Mouse (Mus musculus): Measurements from ENCODE around the gene Prss32.
A peak's percentile ranks its signal among the peaks of the same experiment; 100 is the strongest.

Prss32 gene

GRCm38 (mm10) chr17:23843812-23844273, at the start of gene Prss32, which contains the start of gene Prss41:
Gene Prss32 (plus strand): TSS chr17:23843855.
Gene Prss41 (minus strand): TSS chr17:23844172.
- DNase-seq (ENCODE audit: low spot score in 2 of 2), result peak; percentile 57 to 72

GRCm38 (mm10) chr17:23795323-23795722, 48.3 kb upstream of the Prss32 start:
- DNase-seq (ENCODE audit: low spot score in 2 of 2), result no peak

- peak in 1 of 2 experiments; percentile 48 for DNase-seq (ENCODE audit: low spot score in 2 of 2)
These were observed 46.3 kb upstream of the Prss32 start for GRCm38 (mm10) chr17:23797316-23797715.

GRCm38 (mm10) chr17:23801627-23802026, 42.0 kb upstream of the Prss32 start:
- DNase-seq (ENCODE audit: low spot score in 2 of 2), result no peak

- peak; percentile 97 to 98 for DNase-seq (ENCODE audit: low spot score in 2 of 2)
These were observed 40.8 kb upstream of the Prss32 start for GRCm38 (mm10) chr17:23802746-23803365.

- DNase-seq (ENCODE audit: low spot score in 2 of 2), result no peak
These were observed 40.2 kb upstream of the Prss32 start for GRCm38 (mm10) chr17:23803366-23804041.

GRCm38 (mm10) chr17:23804426-23805085, 39.1 kb upstream of the Prss32 start:
- DNase-seq (ENCODE audit: low spot score in 2 of 2), result no peak

GRCm38 (mm10) chr17:23806867-23807266, 36.8 kb upstream of the Prss32 start:
- DNase-seq (ENCODE audit: low spot score in 2 of 2), result no peak

- no peak for DNase-seq (ENCODE audit: low spot score in 2 of 2)
These were observed 35.7 kb upstream of the Prss32 start for GRCm38 (mm10) chr17:23807918-23808317.

- DNase-seq (ENCODE audit: low spot score in 2 of 2), result no peak
These were observed 28.0 kb upstream of the Prss32 start for GRCm38 (mm10) chr17:23815641-23816040.

GRCm38 (mm10) chr17:23818579-23818978, 25.1 kb upstream of the Prss32 start:
- no peak for DNase-seq (ENCODE audit: low spot score in 2 of 2)

- DNase-seq (ENCODE audit: low spot score in 2 of 2), result no peak
These were observed 24.4 kb upstream of the Prss32 start for GRCm38 (mm10) chr17:23819235-23819634.

- DNase-seq (ENCODE audit: low spot score in 2 of 2), result no peak
These were observed 22.9 kb upstream of the Prss32 start for GRCm38 (mm10) chr17:23820731-23821130.

- DNase-seq (ENCODE audit: low spot score in 2 of 2), result no peak
These were observed 21.6 kb upstream of the Prss32 start for GRCm38 (mm10) chr17:23822094-23822493.

- DNase-seq (ENCODE audit: low spot score in 2 of 2), result no peak
These were observed 20.6 kb upstream of the Prss32 start for GRCm38 (mm10) chr17:23823018-23823417.

GRCm38 (mm10) chr17:23823614-23824013, 20.0 kb upstream of the Prss32 start:
- no peak for DNase-seq (ENCODE audit: low spot score in 2 of 2)

- no peak for DNase-seq (ENCODE audit: low spot score in 2 of 2)
These were observed 18.1 kb upstream of the Prss32 start for GRCm38 (mm10) chr17:23825591-23825990.

GRCm38 (mm10) chr17:23828271-23829001, 15.2 kb upstream of the Prss32 start:
- peak; percentile 54 to 67 for DNase-seq (ENCODE audit: low spot score in 2 of 2)

GRCm38 (mm10) chr17:23829064-23829619, 14.5 kb upstream of the Prss32 start, which contains the start of gene Elob:
Gene Elob (minus strand): TSS chr17:23829136.
- DNase-seq (ENCODE audit: low spot score in 2 of 2), result peak; percentile 81 to 87

GRCm38 (mm10) chr17:23831201-23831600, 12.5 kb upstream of the Prss32 start:
- no peak for DNase-seq (ENCODE audit: low spot score in 2 of 2)

- DNase-seq (ENCODE audit: low spot score in 2 of 2), result no peak
These were observed 7.6 kb upstream of the Prss32 start, which contains the start of gene Prss33 for GRCm38 (mm10) chr17:23836006-23836575. Gene Prss33 (minus strand): TSS chr17:23836056.

Measured in natural killer cell, adult 2 months (primary cell).